Mouse (Mus musculus): ENCODE results near the gene Sema4d.
A peak's percentile ranks its signal among the peaks of the same experiment; 100 is the strongest.

- TF ChIP-seq POLR2A (IDR thresholded peaks at IDR 0.05; ENCODE audit: insufficient read depth, low read length) = no peak
- no peak for TF ChIP-seq CTCF (IDR thresholded peaks at IDR 0.05; ENCODE audit: low read depth, low read length)
- TF ChIP-seq EP300 (IDR thresholded peaks at IDR 0.05; ENCODE audit: insufficient read depth, low read depth, low read length) = 0 out of 2 replicates have a peak, but pooled peaks have one; percentile 17
Measured at GRCm38 (mm10) chr13:51833611-51834010, 40.1 kb upstream of the Sema4d start.
